14 mouse cellular contexts compared by ENCODE assay signal in the genomic region with DNA sequence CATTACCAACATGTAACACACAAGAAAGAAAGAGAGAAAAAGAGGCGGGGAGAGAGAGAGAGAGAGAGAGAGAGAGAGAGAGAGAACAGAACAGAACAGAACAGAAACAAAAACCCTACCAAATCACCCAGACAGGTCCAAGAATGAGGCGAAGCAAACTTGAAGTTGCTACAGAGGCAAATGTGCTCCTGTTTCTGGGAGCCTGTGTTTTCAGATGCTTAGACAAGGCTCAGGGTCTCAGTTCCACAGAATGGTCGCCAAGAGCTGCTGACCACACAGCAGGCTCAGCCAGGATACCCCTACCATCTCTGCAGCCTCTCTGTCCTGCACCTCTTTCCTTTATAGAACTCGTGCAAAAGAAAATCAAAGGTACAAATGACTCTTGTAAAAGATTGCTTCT.
DNase-seq lines count a peak whose midpoint lies in the region; ATAC-seq lines count a peak whose summit lies in the region.
"Had no signal": no experiment of that assay in that cellular context is flagged by ENCODE, and none has a peak within 500 bp of the region (broad histone marks: within the 10 kb centered on the region; RNA-seq: fewer than 3 reads in every experiment).

No protein-coding gene starts in this region.

- ATAC-seq in embryonic facial prominence, embryonic 12.5 days (ENCODE audit: insufficient number of reproducible peaks, insufficient read depth, low FRiP score, low TSS enrichment) = no peak
- ATAC-seq in forebrain, embryonic 13.5 days = peak; percentile 23; the same call in 1 of the 2 replicates
- no peak for ATAC-seq in midbrain, embryonic 15.5 days (replicated peaks)

- no peaks in the 10 kb centered on the region for H3K9me3 ChIP-seq in embryonic facial prominence, embryonic 12.5 days
- H3K9me3 ChIP-seq in forebrain, embryonic 13.5 days (replicated peaks) = 0 out of 2 replicates have a peak, but pooled peaks cover 10% of the 10 kb centered on the region
- no peaks in the 10 kb centered on the region for H3K9me3 ChIP-seq in limb, embryonic 10.5 days (replicated peaks)
- H3K9me3 ChIP-seq in midbrain, embryonic 15.5 days = no peaks in the 10 kb centered on the region
- H3K9me3 ChIP-seq: embryonic facial prominence, embryonic 13.5 days; liver, embryonic 15.5 days had no signal

- H3K9ac ChIP-seq in embryonic facial prominence, embryonic 12.5 days = no peak overlapping the region
- H3K9ac ChIP-seq in forebrain, embryonic 13.5 days = peak overlapping the region; percentile 51
- no peak overlapping the region for H3K9ac ChIP-seq in midbrain, embryonic 15.5 days
- H3K9ac ChIP-seq: embryonic facial prominence, embryonic 13.5 days; liver, embryonic 15.5 days had no signal

- H3K4me1 ChIP-seq in embryonic facial prominence, embryonic 12.5 days = peaks cover 12% of the 10 kb centered on the region
- H3K4me1 ChIP-seq in forebrain, embryonic 13.5 days = peaks cover 55% of the 10 kb centered on the region
- H3K4me1 ChIP-seq in limb, embryonic 10.5 days = peaks cover 22% of the 10 kb centered on the region
- peaks cover 8% of the 10 kb centered on the region for H3K4me1 ChIP-seq in midbrain, embryonic 15.5 days
- H3K4me1 ChIP-seq: liver, embryonic 15.5 days had no signal

- WGBS in embryonic facial prominence, embryonic 12.5 days = 60% methylated on average over 4 of the region's 4 CpGs
- WGBS in forebrain, embryonic 13.5 days = 24% methylated on average over 4 of the region's 4 CpGs
- 70% methylated on average over 4 of the region's 4 CpGs for WGBS in limb, embryonic 10.5 days
- WGBS in midbrain, embryonic 15.5 days = 50% methylated on average over 4 of the region's 4 CpGs

- H3K27me3 ChIP-seq in embryonic facial prominence, embryonic 12.5 days = no peaks in the 10 kb centered on the region
- no peaks in the 10 kb centered on the region for H3K27me3 ChIP-seq in forebrain, embryonic 13.5 days
- H3K27me3 ChIP-seq in limb, embryonic 10.5 days (ENCODE audit: low read depth, poor library complexity, severe bottlenecking) = no peaks in the 10 kb centered on the region
- no peaks in the 10 kb centered on the region for H3K27me3 ChIP-seq in midbrain, embryonic 15.5 days (replicated peaks)
- H3K27me3 ChIP-seq: embryonic facial prominence, embryonic 13.5 days; liver, embryonic 15.5 days had no signal

- no peak overlapping the region for H3K4me2 ChIP-seq in embryonic facial prominence, embryonic 12.5 days (replicated peaks)
- peak overlapping the region; percentile 43 for H3K4me2 ChIP-seq in forebrain, embryonic 13.5 days
- H3K4me2 ChIP-seq in midbrain, embryonic 15.5 days = 0 out of 2 replicates have a peak overlapping the region, but pooled peaks have one; percentile 3
- H3K4me2 ChIP-seq: liver, embryonic 15.5 days had no signal

- peak overlapping the region; percentile 74; the same call in 1 of the 2 replicates for H3K27ac ChIP-seq in embryonic facial prominence, embryonic 12.5 days
- H3K27ac ChIP-seq in forebrain, embryonic 13.5 days = peak overlapping the region; percentile 93
- peak overlapping the region; percentile 85 for H3K27ac ChIP-seq in limb, embryonic 10.5 days
- H3K27ac ChIP-seq in midbrain, embryonic 15.5 days = peak overlapping the region; percentile 72
- H3K27ac ChIP-seq: liver, embryonic 15.5 days; macrophage had no signal

- DNase-seq in limb, embryonic 10.5 days (ENCODE audit: low spot score) = no peak
- no peak for DNase-seq in left cerebral cortex, adult 18-20 months (ENCODE audit: low spot score in 2 of 2)
- no peak for DNase-seq in c-Kit-positive CD71-positive TER-119-positive erythroid progenitor cells, embryonic 14.5 days (ENCODE audit: low spot score)
- no peak for DNase-seq in adrenal gland, postnatal 36 days
- DNase-seq: cerebellum, adult 9-11 months; kidney, adult 11 months; kidney, postnatal 4 days; thymus, postnatal 25 days had no signal

- no peaks in the 10 kb centered on the region for H3K36me3 ChIP-seq in embryonic facial prominence, embryonic 12.5 days
- H3K36me3 ChIP-seq in forebrain, embryonic 13.5 days (ENCODE audit: poor library complexity, severe bottlenecking) = no peaks in the 10 kb centered on the region
- no peaks in the 10 kb centered on the region for H3K36me3 ChIP-seq in limb, embryonic 10.5 days
- H3K36me3 ChIP-seq in midbrain, embryonic 15.5 days (replicated peaks) = no peaks in the 10 kb centered on the region
- H3K36me3 ChIP-seq: embryonic facial prominence, embryonic 13.5 days; liver, embryonic 15.5 days had no signal

- no peak overlapping the region for H3K4me3 ChIP-seq in embryonic facial prominence, embryonic 12.5 days
- H3K4me3 ChIP-seq in forebrain, embryonic 13.5 days = no peak overlapping the region
- no peak overlapping the region for H3K4me3 ChIP-seq in limb, embryonic 10.5 days
- no peak overlapping the region for H3K4me3 ChIP-seq in midbrain, embryonic 15.5 days
- H3K4me3 ChIP-seq: embryonic facial prominence, embryonic 13.5 days; liver, embryonic 15.5 days had no signal
